Mouse (Mus musculus): ENCODE measurements around the gene Nab2.

Gene Nab2

GRCm38 (mm10) chr10:127668093-127669050 is at the start of gene Nab2:
TSS of gene Nab2 (minus strand) at chr10:127668568.
- peak; percentile 79 for DNase-seq

DNA sequence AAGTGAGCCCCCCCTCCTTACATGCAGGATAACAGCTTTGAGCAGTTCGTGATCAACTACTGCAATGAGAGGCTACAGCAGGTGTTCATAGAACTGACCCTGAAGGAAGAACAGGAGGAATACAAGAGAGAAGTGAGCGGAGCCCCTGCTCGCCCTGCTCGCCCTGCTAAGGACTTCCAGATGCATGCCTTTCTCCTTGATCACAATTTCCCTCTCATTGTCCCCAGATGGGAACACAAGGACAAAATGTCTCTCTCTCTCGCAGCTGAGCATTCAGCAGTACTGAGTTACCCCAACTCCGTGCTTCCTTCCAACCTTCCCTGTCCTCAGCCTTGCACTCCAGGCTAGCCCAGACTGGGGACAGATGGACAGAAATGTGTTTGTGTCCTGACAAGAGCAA is 44.4 kb upstream of the Nab2 start:
- no peak for DNase-seq

DNA sequence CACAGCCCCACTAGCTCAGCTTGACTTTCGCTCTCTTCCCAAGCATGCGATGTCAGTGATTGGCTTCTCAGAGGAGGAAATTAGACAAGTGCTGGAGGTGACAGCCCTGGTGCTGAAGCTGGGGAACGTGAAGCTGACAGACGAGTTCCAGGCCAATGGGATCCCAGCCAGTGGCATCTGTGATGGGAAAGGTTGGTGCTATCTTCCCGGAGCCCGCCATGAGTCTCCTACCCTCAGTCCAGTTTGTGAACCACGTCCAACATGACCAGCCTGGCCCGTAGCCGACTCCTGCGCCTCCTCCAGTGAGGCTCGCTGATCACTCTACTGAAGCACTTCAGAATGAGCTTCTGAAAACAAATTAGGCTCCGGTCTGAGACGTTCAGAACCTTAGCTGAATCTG is 42.0 kb upstream of the Nab2 start:
- DNase-seq: no peak

DNA sequence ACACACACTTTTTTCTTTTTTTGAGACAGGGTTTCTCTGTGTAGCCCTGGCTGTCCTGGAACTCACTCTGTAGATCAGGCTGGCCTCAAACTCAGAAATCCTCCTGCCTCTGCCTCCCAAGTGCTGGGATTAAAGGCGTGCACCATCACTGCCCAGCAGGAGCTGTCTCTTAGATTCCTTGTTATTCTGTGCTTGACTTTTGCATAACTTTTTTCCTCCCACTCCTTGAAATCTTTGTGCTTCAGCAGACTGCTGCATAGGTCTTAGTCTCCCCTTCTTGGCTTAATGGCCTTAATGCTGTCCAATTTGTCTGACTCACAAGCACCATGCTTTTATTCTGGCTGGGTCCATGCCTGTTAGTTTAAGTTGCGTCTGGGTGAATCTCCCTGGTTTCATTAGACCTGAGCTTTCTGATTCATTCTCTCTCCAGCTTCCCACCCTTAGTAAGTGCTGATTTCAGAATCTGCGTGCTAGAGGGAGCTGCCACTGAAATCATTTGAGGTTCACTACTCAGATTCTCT is 40.5 kb upstream of the Nab2 start:
- no peak for DNase-seq

- DNase-seq: no peak
Measured at GRCm38 (mm10) chr10:127707721-127708120, 39.4 kb upstream of the Nab2 start.

GRCm38 (mm10) chr10:127705783-127706182 is 37.4 kb upstream of the Nab2 start:
- no peak for DNase-seq

DNA sequence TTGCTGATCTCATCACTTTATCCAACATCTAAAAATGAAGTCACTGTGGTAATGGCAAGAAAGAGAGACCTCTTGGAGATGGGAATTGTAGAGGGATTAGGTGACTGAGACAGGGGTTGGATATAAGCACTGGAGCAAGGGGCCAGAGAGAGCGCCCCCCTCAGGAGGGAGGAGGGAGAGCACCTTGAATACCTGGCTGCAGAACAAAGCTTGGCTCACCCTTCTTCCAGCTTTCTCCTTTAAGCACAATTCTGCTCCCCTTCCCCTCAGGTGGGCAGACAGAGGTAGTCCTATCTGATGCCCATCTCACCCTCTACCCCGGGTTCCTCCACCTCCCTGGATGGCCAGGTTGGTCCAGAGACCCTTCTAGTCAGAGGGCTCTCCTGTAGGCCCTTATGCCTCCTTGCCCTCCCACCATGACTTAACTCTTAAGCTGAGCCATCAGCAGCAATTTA is 36.4 kb upstream of the Nab2 start, which contains the start of gene Myo1a:
Gene Myo1a, plus strand, starts transcription at position 405 of the 455 bp plus-strand sequence.
- DNase-seq: no peak

DNA sequence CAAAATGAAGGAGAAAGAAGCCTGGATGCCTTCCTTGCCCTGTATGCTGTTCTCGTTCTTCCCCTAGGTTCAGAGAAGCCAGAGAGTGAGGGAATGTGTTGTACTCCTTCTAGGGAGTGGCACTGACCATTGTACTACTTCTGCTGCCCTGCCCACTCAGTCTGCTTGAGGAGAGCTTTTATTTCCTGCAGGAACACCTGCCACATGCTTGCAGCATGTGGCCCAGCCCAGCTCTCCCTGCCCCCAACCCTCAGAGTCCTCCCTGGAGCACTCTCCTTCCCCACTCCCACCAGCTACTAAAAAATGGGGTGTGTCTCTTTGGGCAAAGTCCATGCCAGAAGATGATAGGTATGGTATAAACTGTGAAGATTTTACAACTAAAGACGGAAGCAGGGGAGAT is 35.9 kb upstream of the Nab2 start:
- no peak for DNase-seq

DNA sequence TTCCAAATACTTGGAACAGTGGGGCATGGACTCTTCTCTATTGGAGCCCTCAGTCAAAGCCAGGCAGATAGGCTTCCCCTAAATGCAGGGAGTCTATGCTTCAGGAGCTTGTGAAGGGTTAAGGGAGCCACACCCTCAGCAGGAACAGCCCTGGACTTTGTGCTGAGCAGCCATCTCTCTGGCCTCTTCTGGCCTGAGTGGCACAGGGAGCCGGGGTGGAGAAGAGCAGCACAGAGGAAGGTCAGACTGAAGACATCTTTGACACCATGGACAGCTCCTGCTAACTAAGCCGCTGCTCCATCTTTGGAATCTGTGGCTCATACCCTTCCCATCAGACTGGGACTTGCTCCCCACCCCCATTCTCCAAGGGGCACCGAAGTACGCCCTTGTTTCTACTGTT is 34.9 kb upstream of the Nab2 start:
- no peak for DNase-seq

DNA sequence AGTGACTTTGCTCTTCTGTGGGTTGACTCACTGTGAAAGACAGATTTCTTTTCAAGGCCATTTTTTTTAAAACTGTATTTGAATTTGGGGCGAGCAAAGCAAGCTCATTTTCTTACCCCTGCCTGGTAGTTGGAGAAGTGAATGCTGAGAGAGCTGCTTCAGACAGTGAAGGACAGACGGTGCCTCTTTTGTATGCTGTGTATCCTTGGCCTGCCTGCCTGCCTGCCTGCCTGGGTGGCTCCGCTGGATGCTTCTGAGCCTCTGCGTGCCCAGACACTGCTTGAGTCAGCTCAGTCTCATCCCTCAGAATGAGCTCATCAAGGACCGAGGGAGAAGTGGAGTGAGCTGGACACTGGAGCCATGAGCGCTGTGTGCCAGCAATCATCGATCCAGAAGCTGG is 30.6 kb upstream of the Nab2 start:
- DNase-seq: no peak

- DNase-seq: no peak
Measured at GRCm38 (mm10) chr10:127695775-127696174, 27.4 kb upstream of the Nab2 start.

GRCm38 (mm10) chr10:127694636-127695035 is 26.3 kb upstream of the Nab2 start:
- no peak for DNase-seq

DNA sequence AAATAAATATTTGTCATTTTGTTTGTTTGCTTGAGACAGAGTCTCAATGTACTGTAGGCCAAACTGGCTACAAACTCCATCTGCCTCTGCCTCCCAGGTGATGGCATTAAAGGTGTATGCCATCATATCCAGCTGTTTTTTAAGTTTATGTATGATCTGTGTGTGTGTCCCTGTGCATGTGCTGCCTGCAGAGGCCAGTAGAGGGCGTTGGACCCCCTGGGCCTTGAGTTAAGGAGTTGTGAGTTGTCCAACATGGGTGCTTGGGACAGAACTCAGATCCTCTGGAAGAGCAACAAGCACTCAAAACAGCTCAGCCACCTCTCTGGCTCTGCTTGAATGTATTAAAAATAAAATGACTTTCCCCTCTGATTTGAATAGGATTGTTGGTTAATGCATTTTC is 22.7 kb upstream of the Nab2 start:
- DNase-seq: no peak

- no peak for DNase-seq
Measured at GRCm38 (mm10) chr10:127682886-127683285, 14.5 kb upstream of the Nab2 start.

GRCm38 (mm10) chr10:127679881-127680280 is 11.5 kb upstream of the Nab2 start:
- DNase-seq: no peak

DNA sequence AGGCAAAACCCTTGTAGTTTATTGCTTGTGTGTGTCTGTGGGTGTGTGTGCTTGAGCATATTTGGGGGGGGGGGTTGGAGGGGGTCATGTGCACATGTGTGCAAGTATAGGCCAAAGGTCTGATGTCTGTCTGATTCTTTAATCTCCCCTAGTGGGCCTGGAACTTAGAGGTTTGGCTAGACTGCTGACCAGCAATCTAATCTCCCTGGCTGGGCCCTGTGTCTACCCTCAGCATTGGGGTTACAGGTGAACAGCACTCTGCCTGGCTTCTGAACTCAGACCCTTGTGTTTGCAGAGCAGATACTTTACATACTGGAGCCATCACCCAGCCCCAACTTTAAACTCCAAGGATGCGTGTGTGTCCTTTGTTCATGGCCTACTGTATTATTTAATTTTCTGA is 10.8 kb upstream of the Nab2 start:
- no peak for DNase-seq

DNA sequence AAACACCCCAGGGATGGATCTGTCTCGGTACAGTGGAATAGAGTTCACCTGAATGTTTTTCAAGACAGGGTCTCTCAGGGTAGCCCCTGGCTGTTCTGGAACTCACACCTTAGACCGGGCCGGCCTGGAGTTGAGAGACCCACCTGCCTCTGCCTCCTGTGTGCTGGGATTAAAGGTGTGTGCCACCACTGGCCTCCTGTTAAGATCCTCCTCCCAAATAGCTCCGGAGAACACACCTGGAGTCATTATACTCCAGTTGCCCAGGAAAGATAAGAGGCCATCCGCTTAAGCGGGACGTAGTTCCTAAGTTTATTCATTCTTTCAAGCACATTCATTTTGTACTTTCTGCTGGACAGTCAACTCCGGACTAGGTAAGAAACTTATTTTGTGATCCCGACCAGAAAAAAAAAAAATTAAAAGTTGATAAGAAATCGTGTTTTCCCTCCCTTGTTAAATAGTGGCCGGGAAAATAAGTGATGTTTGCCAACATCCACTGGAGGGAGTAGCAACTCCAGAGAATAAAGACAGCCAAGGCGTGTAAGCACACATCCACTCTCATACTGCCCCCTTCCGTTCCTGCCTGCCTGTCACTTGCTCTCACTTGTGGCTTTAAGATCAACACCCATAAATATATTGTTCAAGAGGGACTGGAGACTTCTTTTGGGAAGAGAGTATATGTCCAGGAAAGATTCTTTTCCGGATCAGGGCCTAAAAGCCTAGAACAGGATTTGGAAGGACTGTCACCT is 9.4 kb upstream of the Nab2 start:
- peak; percentile 58 for DNase-seq

- DNase-seq: peak; percentile 92
Measured at GRCm38 (mm10) chr10:127676691-127677548, 8.6 kb upstream of the Nab2 start.

DNA sequence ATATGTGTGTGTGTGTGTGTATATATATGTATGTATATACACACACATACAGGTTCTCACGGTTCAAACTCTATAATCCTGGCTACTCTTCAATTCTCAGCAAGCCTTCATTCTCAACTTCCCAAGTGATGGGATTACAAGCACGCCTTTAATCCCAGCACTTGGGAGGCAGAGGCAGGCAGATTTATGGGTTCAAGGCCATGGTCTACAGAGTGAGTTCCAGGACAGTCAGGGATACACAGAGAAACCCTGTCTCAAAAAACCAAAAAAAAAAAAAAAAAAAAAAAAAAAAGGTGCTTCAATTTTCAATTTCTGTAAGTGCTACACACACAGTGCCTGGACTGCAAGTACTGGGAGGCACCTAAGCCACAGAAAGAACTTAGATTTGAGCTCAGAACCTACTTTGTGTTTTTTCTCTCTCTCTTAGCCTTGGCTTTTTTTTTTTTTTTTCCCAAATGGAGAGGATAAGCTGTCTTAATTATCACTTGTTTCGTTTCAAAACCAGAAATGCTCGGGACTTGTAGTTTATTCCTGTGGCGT is 7.6 kb upstream of the Nab2 start:
- no peak for DNase-seq

- DNase-seq: peak; percentile 88
Measured at GRCm38 (mm10) chr10:127674794-127675522, 6.6 kb upstream of the Nab2 start.

GRCm38 (mm10) chr10:127674046-127674655 is 5.8 kb upstream of the Nab2 start:
- DNase-seq: no peak
